Mouse (Mus musculus) erythroblast, embryonic 14.5 days (primary cell): ENCODE measurements around the gene Eif2a.

Source experiments
- GATA1 ChIP-seq: IDR thresholded peaks from 2 replicates; pipeline ENCODE4 v1.6.1; 2012; ENCODE audit warnings: low read length, inconsistent platforms, mixed read lengths
- TAL1 ChIP-seq: IDR thresholded peaks from 3 replicates; pipeline ENCODE4 v1.6.1; 2012; ENCODE audit warnings: low read length, inconsistent platforms, mixed read lengths

DNA sequence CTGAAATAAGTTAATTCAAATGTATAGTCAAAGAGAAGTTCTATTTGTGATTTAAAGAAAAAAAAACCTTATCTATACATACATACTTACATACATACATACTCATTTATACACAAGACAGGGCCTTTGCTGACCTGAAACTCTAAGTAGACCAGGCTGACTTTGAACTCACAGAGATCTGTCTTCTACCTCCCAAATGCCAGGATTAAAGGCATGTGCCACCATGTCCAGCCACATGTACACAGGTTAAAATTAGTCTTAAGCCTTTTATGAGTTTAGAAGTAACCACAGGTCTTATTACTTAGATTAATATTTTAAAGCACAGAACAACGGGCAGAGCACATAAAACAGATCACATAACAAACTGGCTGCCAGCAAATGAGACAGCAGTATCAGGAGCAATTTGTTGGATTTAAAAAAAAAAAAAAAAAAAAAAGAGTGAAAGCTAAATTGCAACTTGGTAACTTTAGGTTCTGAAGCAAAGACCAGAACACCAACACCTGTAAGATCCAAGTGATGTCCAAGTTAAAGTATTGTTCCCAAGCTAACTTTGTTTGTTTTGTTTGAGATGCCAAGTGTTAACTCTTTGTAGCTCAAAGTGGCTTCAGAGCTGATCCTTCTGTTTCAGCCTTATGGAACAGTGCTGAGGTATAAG is 9.5 kb upstream of the Eif2a start:
- TF ChIP-seq TAL1 (no peak), GATA1 (no peak)
